Mouse (Mus musculus) large intestine, adult 2 months (tissue): ENCODE results near the gene Vps13d. TPM values are rescaled to one million over a fixed set of nuclear protein-coding genes. Genes with fewer than 3 reads are reported as not detected.

Experiments used
- DNase-seq: peaks from one replicate; pipeline ENCODE4 v3.0.0-alpha.2; 2012; ENCODE audit warnings: low read depth, low spot score
- WGBS: fragments of 180-500 bp; shearing (Covaris S2); methylation state at CpG from one replicate; pipeline ENCODE4 v1.1.7; 2018; 5-methylcytosine and 5-hydroxymethylcytosine counted together
- polyA plus RNA-seq: library from polyadenylated mRNA; depleted of rRNA; stranded (reverse); fragments of >200 nt; gene quantifications from 2 replicates; pipeline ENCODE4 v1.2.3, GENCODE M21; 2012

Gene Vps13d
- polyA plus RNA-seq, 1 experiment, result 15.5 TPM

DNA sequence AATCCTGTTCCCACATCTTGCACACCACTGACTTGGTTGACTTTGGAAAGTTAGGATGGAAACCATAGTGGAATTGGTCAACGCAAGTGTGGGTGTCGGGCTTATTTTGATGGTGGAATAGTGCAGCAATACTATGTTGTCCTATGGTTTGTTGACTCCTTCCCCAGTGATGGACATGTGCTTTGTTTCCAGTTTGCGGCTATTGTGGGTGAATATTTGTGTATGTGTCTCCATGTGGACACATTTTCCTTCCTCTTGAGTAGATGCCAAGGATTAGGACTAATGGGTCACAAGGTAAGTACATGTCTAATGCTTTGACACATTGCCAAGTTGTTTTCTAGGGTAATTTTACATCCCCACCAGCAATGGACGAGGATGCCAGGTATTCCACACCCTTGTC, 233.6 kb downstream of the Vps13d start:
- DNase-seq, result no peak
- WGBS, result 64% methylated on average over 4 of the region's 4 CpGs

DNA sequence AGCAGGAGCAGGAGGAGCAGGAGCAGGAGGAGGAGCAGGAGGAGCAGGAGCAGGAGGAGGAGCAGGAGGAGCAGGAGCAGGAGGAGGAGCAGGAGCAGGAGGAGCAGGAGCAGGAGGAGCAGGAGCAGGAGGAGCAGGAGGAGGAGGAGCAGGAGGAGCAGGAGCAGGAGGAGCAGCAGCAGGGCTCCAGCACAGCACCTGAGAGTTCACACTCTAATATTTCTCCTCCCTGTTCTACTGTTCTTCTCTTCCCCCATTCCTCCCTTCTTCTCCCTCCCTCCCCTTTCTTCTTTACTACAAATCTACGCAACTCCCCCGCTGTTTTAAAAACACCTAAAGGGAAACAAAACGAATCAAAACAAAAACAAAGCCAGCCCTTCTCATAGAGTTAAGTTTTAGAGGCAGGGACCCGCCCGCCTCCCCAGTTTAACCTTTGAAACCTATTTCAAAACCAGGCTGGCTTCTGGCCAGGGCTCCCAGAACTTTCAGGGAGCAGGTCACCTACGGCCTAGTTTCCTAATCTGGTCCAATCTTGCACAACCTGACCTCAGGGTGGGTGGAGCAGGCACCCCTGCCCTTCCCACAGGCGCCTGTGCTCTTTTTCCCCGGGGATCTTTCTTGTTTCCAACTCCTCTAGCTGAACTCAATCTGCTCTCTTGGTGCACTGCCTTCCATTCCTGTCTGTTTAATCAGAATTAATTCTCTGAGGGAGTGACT, 234.5 kb downstream of the Vps13d start:
- WGBS, result 13% methylated on average over 8 of the region's 8 CpGs
- DNase-seq, result peak; percentile 89

DNA sequence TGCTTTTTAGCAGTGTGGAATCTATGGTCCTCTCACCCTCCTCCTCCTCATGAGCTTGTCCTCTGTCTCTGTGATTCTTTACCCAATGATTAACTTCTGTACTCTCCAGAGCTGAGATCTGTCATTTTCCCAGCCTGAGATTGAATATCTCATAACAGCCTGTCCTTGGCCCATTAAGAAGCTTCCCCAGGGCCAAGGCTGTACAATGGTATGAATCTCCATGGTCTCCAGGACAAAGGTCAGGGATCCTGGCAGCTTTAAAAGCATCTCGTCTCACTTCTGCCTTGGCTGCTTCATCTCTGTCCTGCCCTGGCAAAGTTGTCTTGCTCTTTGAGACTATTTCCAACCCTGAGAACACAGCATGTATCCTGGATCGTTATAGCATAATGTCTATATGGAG, 237.1 kb downstream of the Vps13d start:
- 30% methylated on average over 2 of the region's 2 CpGs for WGBS
- no peak for DNase-seq

DNA sequence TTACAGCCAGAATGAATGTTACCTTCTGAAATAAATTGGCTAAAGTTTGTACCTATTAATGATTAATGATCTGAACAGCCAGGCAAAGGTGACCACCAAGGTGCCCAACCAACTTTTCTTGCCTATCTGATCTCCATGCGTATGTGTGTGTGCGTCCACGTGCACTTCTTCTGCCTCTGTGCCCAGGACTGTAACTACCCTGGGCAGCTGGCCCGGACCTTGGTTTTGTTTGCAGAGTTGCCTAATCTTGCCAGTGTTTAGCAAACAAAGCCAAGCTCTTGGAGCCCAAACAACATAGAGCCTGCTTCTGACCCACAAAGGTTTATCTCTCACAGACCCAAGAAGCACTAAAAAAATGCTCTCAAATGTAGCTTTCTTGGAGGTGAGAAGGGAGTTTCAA, 237.6 kb downstream of the Vps13d start:
- peak; percentile 62 for DNase-seq
- WGBS, result 28% methylated on average over 4 of the region's 4 CpGs

DNA sequence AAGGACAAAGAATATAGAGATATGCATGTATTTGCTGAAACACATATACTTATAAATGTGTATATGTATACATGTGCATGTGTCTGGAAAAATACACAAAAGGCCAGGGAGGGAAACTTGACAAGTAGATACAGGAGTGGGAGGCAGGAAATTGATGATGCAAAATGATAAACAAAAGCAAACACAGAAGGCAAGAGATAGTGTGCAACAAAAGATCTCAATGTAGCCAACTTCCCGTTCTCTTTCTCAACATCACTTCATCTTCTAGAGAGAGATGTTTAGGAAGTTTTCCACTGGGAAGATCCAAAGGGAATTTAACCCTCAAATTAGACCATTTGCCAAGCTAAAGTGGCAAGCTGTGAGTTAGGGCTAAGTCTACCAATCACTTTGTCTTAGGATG, 238.5 kb downstream of the Vps13d start:
- WGBS, result 13% methylated on average over 1 of the region's 1 CpGs
- DNase-seq, result no peak

DNA sequence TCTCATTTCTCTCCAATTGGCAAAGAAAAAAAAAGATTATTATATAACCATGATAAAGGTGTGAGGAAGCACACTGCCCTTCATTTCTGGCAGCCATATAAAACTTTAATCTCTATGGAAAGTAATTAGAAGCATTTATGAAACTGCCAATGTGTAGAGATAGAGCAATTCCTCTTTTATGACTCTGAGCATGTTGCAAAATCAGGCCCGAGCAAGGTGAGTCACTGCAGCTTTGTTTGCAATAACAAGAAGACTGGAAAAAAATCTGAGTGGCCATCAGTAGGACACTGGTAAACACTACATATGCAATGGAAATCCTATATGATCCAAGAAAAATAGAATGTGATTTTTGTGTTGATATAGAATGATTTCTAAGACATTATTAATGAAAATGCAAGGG, 238.9 kb downstream of the Vps13d start:
- peak; percentile 70 for DNase-seq
- WGBS, result 9% methylated on average over 1 of the region's 1 CpGs

DNA sequence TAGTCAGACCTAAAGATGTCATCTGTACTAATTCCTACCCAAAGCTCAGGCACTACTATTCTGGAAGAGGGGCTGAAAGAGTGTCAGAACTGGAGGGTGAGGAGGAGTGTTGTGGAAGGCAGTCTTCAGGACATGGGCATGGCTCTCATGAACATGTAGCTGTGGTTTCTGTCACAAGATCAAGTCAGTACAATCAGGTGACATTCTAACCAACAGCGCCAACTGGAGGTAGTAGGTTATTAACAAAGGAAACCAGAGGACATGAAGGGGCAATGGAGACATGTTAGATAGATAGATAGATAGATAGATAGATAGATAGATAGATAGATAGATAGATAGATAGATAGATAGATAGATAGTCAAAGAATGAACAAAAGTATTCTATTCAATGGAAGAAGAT, 241.4 kb downstream of the Vps13d start:
- WGBS, result 90% methylated on average over 1 of the region's 1 CpGs
- no peak for DNase-seq

DNA sequence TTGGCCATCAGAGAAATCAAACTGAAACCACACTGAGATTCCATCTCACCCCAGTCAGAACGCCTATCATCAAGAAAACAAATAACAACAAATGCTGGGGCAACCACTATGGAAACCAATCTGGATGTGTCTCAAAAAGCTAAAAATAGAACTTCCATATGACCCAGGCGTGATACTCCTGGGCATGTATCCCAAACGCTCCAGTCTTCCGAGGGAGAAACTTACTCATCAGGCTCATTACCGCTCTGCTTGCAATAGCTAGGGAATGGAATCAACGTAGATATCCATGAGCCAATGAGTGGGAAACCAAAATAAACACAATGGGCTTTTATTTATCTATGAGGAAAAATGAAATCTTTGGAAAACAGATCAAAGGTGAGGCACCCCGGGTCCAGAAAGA, 242.9 kb downstream of the Vps13d start:
- WGBS, result 71% methylated on average over 7 of the region's 7 CpGs

DNA sequence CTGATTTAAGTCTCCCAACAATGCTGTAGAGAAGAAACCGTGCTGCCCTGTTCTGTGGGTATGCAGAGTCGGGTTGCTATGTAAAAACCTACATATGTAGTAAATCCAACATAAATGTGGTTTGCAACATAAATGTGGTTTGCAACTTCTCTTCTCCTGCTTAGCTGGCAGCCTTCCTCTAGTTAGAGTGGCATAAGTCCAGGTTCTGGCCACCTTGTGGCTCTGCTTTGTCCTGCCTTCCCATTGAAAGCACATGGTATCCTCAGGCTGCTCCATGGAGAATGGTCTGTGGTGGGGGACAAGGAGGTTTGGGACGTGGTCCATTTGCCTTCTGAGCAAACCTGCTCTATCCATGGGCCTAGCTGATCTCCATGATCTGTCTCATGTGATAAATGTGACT, 243.9 kb downstream of the Vps13d start:
- no peak for DNase-seq
- WGBS, result 93% methylated on average over 3 of the region's 3 CpGs

More for the DNA sequence above, 242.9 kb downstream of the Vps13d start:
- DNase-seq, result no peak

DNA sequence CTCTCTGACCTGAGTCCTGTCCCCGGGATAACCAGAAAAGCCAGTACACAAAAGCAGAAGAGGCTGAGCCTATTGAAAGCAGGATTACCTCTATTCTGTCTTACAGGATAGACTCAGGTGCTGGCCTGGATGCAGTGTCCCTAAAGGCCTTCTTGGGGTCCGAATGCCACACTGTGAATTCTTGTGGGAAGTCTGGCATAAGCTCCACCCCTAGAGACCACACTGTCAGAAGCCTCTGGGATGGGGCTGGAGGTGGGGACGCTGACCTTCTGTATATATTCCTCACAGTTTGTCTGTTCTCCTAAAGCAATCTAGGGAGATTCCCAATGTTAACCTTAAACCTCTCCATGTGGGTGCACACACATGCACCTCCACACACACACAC, 244.5 kb downstream of the Vps13d start:
- 84% methylated on average over 3 of the region's 3 CpGs for WGBS
- no peak for DNase-seq

DNA sequence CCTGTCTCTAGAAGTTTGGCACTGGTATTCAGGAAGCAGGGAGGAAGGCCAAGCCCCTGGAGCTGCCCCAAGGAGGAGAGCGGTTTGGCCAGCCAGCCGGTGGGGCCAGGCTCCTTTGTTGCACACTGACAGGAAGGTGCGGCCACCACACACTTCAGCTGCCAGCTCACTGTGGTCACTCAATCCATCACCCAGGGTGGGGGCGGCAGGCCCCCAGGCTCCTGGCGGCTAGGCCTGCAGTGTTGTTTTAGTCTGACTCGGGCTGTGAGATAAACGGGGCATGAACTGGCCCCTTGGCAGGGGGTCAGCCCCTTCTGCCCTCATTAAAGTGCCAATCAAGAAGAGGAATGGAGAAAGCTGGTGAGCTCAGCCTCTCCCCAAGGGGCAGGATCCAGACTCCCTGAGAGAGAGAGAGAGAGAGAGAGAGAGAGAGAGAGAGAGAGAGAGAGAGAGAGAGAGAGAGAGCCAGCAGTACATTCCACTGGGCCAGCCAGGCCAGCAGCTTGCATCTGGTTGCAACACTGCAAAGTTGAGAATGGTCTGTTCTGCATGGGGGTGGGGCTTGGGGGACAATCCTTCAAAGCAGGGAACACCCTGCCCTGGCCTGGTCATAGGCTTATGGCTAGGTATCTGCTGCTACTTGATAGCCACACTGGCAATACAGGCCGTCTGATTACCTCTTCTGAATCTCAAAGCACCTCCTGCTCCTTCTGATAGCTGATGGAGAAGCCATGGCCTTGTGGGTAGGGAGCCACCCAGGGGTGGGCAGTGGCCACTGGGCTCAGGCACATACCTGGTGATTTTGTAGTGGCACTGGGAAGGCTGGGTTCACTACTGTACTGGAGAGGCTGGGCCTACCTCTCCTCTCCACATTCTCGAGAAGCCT, 245.1 kb downstream of the Vps13d start:
- WGBS, result 27% methylated on average over 9 of the region's 9 CpGs
- no peak for DNase-seq

DNA sequence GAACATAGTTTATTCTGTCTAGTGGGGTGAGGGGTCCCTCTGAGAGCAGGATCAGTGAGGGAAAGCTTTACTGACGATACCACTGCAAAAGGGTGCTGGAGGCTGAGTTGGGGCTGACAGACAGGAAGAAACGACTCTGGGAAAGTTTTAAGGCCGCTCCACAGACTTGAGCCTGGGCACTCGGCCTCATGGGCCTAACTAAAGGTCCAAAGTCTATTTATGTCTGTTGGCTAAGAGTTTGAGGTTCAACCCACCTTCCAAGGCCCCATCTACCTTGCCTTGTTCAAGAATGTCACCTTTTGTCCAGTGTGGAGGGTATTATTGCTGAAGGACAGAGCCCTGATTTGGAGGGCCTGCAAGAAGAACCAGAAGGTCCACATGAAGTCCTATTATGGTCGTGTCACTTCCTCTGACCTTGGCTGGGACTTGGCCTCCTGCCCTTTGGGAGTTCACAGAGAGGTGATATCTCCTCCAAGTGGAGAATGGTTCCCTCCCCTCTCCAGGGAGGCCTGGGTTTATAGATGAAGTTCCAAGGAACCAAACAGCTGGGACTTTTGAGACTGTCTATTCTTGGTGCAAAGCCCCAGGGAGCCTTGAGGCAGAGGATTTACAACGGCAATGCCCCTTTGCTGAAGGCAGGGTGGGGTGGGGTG, 246.9 kb downstream of the Vps13d start:
- no peak for DNase-seq

DNA sequence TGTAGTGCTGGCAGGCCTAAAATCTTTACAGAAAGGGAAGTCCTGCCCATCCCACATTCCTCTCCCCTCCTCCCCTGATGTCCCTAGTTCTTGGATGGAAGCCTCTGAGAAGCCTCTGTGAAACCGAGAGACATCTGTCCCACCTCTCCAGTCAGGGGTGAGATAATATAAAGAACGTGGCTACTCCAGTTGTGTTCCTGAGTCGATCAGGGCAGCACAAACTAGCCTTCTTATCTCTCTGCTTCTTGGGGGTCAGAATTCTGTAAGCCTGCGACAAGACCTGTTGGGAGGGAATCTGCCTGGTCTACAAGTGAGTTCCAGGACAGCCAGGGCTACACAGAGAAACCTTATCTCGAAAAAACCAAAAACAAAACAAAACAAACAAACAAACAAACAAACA, 251.5 kb downstream of the Vps13d start:
- WGBS, result 76% methylated on average over 5 of the region's 5 CpGs
- no peak for DNase-seq

More for the DNA sequence above, 246.9 kb downstream of the Vps13d start:
- 24% methylated on average over 6 of the region's 6 CpGs for WGBS

DNA sequence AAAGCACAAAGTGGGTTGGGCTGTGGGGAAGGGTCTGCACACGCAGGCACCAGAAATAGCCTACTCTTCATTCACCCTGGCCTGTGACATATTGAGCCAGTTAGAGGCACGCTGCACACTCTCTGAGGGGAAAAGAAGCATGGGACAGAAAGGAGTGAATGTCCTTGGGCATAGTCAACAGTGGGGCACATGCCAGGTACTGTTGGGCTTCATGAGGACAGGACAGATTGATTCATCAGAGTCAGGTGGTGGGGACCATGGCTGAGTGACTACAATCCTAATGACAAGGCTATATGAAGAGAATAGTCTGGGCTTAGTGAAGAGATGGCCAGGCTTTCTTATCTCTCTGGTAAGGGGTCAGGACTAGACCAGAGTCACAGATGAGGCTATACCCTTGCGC, 252.4 kb downstream of the Vps13d start:
- WGBS, result over 99% methylated on average over 3 of the region's 3 CpGs
- no peak for DNase-seq

DNA sequence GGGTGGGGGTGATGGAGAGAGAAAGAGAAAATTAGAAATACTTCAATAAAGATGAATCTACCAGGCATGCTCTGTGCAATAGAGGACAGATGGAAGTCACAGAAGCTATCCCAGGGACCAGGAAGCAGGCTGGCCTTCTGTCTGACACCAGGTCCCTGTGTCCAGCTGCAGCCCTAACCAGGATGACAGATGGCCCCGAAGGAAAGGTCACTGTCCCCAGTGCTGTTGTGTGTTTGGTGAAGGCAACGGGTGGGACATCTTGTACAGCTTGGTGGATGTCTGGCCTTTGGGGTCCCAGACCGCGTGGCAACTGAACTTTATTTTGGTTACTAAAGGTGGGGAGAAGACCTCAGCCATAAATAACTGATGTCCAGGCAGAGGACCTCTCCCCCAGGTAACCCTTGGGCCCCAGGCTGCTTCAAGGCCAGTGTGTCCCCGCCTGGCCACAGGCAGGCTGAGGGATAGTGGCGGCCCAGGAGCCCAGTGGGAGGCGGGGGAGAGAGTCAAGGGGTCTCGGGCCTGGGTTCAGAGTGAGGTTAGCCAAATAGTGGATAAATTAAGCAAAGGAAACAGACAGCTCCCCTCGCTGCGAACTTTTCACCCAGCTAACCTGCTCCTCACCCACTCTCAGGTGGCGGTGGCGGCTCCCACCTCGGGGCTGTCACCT, 253.9 kb downstream of the Vps13d start:
- DNase-seq, result no peak
- WGBS, result 82% methylated on average over 13 of the region's 13 CpGs

DNA sequence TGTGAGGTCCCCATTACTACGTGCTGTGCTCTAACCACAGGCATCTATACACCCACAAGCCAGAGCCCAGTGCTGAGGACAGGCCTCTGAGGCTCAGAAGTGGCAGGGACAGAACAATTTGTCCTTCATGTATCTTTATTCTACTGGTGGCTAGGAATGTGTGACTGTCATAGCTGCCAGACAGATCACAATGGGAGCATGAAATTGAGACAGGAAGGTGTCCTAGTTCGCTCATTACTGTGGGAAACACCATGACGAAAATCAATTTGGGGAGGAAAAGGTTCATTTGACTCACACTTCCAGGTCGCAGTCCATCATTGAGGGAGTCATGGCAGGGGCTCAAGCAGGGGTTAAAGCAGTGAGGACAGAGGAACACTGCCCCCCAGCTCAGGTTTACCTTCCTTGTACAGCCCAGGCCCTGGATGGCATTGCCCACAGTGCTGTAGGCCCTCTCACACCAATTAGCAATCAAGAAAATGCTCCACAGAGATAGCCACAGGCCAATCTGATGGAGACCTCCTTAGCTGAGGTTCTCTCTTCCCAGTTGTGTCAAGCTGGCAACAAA, 254.9 kb downstream of the Vps13d start:
- no peak for DNase-seq
- 84% methylated on average over 4 of the region's 4 CpGs for WGBS

DNA sequence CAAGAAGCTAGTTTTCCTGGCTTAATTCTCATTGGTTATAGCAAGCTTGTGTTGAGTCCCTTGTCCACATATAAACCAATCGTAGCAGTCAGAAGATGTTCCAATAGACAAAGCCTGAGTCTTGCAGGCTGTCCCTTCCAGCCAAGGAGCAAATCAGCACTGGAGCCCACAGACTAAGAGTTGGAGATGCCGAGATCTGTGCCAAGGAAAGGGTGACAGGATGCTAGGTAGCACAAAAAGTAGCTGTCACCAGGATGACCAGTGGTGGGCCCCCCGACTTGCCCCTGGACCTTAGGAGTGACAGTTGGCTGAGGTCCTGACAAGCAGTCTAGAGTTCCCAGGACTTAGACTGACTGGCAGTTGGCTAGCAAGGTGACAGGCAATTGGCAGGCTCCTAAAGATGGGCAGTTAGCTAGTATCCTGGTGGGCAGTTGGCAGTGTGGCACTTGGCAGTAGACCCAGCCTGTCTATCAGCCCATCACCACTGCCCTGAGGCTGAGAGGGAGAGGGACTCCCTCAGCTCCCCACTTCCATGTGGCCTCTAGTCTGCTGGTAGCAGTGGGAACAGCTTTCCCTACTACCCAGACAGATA, 258.1 kb downstream of the Vps13d start:
- DNase-seq, result no peak
- WGBS, result 95% methylated on average over 3 of the region's 3 CpGs

DNA sequence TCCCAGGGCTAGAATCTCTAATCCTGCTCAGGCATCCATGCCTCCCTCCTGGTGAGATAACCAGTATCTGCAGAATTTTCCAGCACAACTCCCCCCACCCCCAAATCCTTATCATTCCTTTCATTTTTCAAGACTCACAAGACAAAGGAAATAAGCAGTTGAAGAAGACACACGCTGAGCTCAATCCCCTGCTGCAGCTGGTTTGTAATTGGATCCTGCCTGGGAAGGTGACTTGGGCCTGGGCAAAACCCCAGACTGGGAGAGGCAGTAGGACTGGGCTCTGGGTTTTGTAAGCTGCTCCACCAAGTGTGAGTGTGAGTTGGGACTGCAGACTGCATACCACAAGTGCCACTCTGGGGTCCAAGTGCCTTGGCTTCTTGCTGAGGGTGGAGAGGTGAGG, 260.3 kb downstream of the Vps13d start:
- DNase-seq, result no peak
- 64% methylated on average over 1 of the region's 1 CpGs for WGBS

DNA sequence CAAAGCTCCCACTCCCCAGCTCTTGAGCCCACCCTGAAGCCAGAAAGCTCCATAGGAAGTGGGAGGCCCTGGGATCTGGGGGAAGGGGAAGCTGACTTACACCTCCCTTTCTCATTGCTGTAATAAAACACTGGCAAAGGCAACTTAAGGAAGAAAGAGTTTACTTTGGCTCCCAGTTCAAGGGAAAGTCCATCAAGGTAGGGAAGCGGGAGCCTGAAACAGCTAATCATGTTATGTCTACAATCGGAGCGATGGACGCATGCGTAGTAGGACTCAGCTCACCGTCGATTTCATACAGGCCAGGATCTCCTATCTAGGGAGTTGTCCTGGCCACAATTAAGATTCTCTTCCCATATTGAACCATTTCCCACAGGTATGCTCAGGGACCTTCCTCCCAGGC, 263.6 kb downstream of the Vps13d start:
- DNase-seq, result peak; percentile 85
- 45% methylated on average over 7 of the region's 7 CpGs for WGBS
